Mouse (Mus musculus) monocyte, adult 5-6 weeks (primary cell): ENCODE data around the gene Ift122. TPM values are rescaled to one million over a fixed set of nuclear protein-coding genes. Genes with fewer than 3 reads are reported as not detected.

Experiments used
- ATAC-seq: fragments of 153-309, 156-312 bp; replicated peaks from 2 replicates; pipeline ENCODE4 v1.8.0; 2017; ENCODE audit warnings: mild to moderate bottlenecking; ENCODE audit not compliant: low TSS enrichment, insufficient number of reproducible peaks, severe bottlenecking, poor library complexity, low FRiP score
- total RNA-seq: library from RNA; stranded (forward); fragments of 200-1000, 200-491, 200-594 nt; gene quantifications from 3 replicates; pipeline ENCODE4 v1.2.3, GENCODE M21; 2017

Gene Ift122
- total RNA-seq, 1 experiment from 2014 or later, result 1.2 TPM

GRCm38 (mm10) chr6:115968700-115969099 lies 115.4 kb downstream of the Ift122 start:
- ATAC-seq, result no peak

GRCm38 (mm10) chr6:115969103-115969502 lies 115.8 kb downstream of the Ift122 start:
- ATAC-seq, result no peak

- ATAC-seq, result peak; percentile 42
These were observed 116.7 kb downstream of the Ift122 start for GRCm38 (mm10) chr6:115969952-115970351.

GRCm38 (mm10) chr6:115971273-115972060 lies 118.2 kb downstream of the Ift122 start:
- ATAC-seq, result no peak

- ATAC-seq, result no peak
These were observed 119.0 kb downstream of the Ift122 start for GRCm38 (mm10) chr6:115972083-115972764.

GRCm38 (mm10) chr6:115973139-115973875 lies 120.0 kb downstream of the Ift122 start:
- ATAC-seq, result no peak

GRCm38 (mm10) chr6:115973881-115974662 lies 120.8 kb downstream of the Ift122 start:
- no peak for ATAC-seq

- no peak for ATAC-seq
These were observed 122.3 kb downstream of the Ift122 start for GRCm38 (mm10) chr6:115975606-115976005.

Other genes with a start within 250 kb of the Ift122 start
- gene Raf1, start 176.8 kb upstream of the Ift122 start, total RNA-seq, result 180 to 216 TPM (median 195 TPM) in 3 replicates
- 3.1 to 13.5 TPM in 2 of 3 replicates, not detected in the other for gene Tmem40, start 91.1 kb upstream of the Ift122 start, total RNA-seq
- gene Cand2, start 78.9 kb upstream of the Ift122 start, total RNA-seq, result 0.10 to 0.53 TPM (median 0.19 TPM) in 3 replicates
- 1,916 to 2,189 TPM (median 2,052 TPM) in 3 replicates for gene Rpl32, start 44.7 kb upstream of the Ift122 start, total RNA-seq
- gene Efcab12, start 15.1 kb upstream of the Ift122 start, total RNA-seq, result not detected in 3 replicates
- 9.7 to 13.3 TPM (median 11.5 TPM) in 3 replicates for gene Mbd4, start 99 bp upstream of the Ift122 start, total RNA-seq
- not detected in 3 replicates for gene Rho, start 78.3 kb downstream of the Ift122 start, total RNA-seq
- gene H1foo, start 91.5 kb downstream of the Ift122 start, total RNA-seq, result not detected in 3 replicates
- 8.2 to 17.6 TPM (median 17.6 TPM) in 3 replicates for gene Plxnd1, start 141.5 kb downstream of the Ift122 start, total RNA-seq